Mouse (Mus musculus): ENCODE measurements around the gene Dnajc13.

The Dnajc13 gene

GRCm38 (mm10) chr9:104262823-104263352 lies at the start of gene Dnajc13:
TSS of gene Dnajc13 (minus strand) at chr9:104262930.
- peak; percentile 97 to 99 for DNase-seq (ENCODE audit: low read depth in 1 of 2, low spot score in 2 of 2)

GRCm38 (mm10) chr9:104306734-104307133 lies 44.0 kb upstream of the Dnajc13 start:
- DNase-seq (ENCODE audit: low read depth in 1 of 2, low spot score in 2 of 2) = peak in 1 of 2 experiments; percentile 41

- no peak for DNase-seq (ENCODE audit: low read depth in 1 of 2, low spot score in 2 of 2)
Measured at GRCm38 (mm10) chr9:104305333-104306111, 42.8 kb upstream of the Dnajc13 start.

- no peak for DNase-seq (ENCODE audit: low read depth in 1 of 2, low spot score in 2 of 2)
Measured at GRCm38 (mm10) chr9:104304800-104305199, 42.1 kb upstream of the Dnajc13 start.

- no peak for DNase-seq (ENCODE audit: low read depth in 1 of 2, low spot score in 2 of 2)
Measured at GRCm38 (mm10) chr9:104304376-104304775, 41.6 kb upstream of the Dnajc13 start.

- no peak for DNase-seq (ENCODE audit: low read depth in 1 of 2, low spot score in 2 of 2)
Measured at GRCm38 (mm10) chr9:104300569-104300968, 37.8 kb upstream of the Dnajc13 start.

GRCm38 (mm10) chr9:104297041-104297440 lies 34.3 kb upstream of the Dnajc13 start:
- no peak for DNase-seq (ENCODE audit: low read depth in 1 of 2, low spot score in 2 of 2)

- no peak for DNase-seq (ENCODE audit: low read depth in 1 of 2, low spot score in 2 of 2)
Measured at GRCm38 (mm10) chr9:104284934-104285333, 22.2 kb upstream of the Dnajc13 start.

- no peak for DNase-seq (ENCODE audit: low read depth in 1 of 2, low spot score in 2 of 2)
Measured at GRCm38 (mm10) chr9:104282536-104282935, 19.8 kb upstream of the Dnajc13 start.

GRCm38 (mm10) chr9:104281737-104282136 lies 19.0 kb upstream of the Dnajc13 start:
- no peak for DNase-seq (ENCODE audit: low read depth in 1 of 2, low spot score in 2 of 2)

GRCm38 (mm10) chr9:104280725-104281495 lies 18.2 kb upstream of the Dnajc13 start:
- no peak for DNase-seq (ENCODE audit: low read depth in 1 of 2, low spot score in 2 of 2)

- no peak for DNase-seq (ENCODE audit: low read depth in 1 of 2, low spot score in 2 of 2)
Measured at GRCm38 (mm10) chr9:104277528-104278162, 14.9 kb upstream of the Dnajc13 start.

GRCm38 (mm10) chr9:104275084-104275785 lies 12.5 kb upstream of the Dnajc13 start:
- DNase-seq (ENCODE audit: low read depth in 1 of 2, low spot score in 2 of 2) = no peak

GRCm38 (mm10) chr9:104272057-104272456 lies 9.3 kb upstream of the Dnajc13 start:
- DNase-seq (ENCODE audit: low read depth in 1 of 2, low spot score in 2 of 2) = no peak

GRCm38 (mm10) chr9:104271642-104272041 lies 8.9 kb upstream of the Dnajc13 start:
- DNase-seq (ENCODE audit: low read depth in 1 of 2, low spot score in 2 of 2) = no peak

- DNase-seq (ENCODE audit: low read depth in 1 of 2, low spot score in 2 of 2) = no peak
Measured at GRCm38 (mm10) chr9:104269944-104270343, 7.2 kb upstream of the Dnajc13 start.

- DNase-seq (ENCODE audit: low read depth in 1 of 2, low spot score in 2 of 2) = no peak
Measured at GRCm38 (mm10) chr9:104269349-104269871, 6.7 kb upstream of the Dnajc13 start.

- no peak for DNase-seq (ENCODE audit: low read depth in 1 of 2, low spot score in 2 of 2)
Measured at GRCm38 (mm10) chr9:104264567-104264966, 1.8 kb upstream of the Dnajc13 start.

- DNase-seq (ENCODE audit: low read depth in 1 of 2, low spot score in 2 of 2) = no peak
Measured at GRCm38 (mm10) chr9:104262016-104262762, 541 bp downstream of the Dnajc13 start.

- DNase-seq (ENCODE audit: low read depth in 1 of 2, low spot score in 2 of 2) = no peak
Measured at GRCm38 (mm10) chr9:104260306-104260705, 2.4 kb downstream of the Dnajc13 start.
